Mouse (Mus musculus) frontal cortex, adult 2 months (tissue): Measurements from ENCODE around the gene Atp9a. TPM values are rescaled to one million over a fixed set of nuclear protein-coding genes. Genes with fewer than 3 reads are reported as not detected.

Source experiments
- DNase-seq, 2 experiments: peaks; one replicate each; pipeline ENCODE4 v3.0.0; 2022; ENCODE audit warnings: low spot score in 1 of 2; ENCODE audit errors: extremely low spot score in 1 of 2
- polyA plus RNA-seq: library from polyadenylated mRNA; depleted of rRNA; stranded (reverse); fragments of >200 nt; gene quantifications from 2 replicates; pipeline ENCODE4 v1.2.3, GENCODE M21; 2012

The Atp9a gene
- polyA plus RNA-seq, 1 experiment = 239 TPM

- DNase-seq = peak in 1 of 2 experiments; percentile 30
Observed at GRCm38 (mm10) chr2:168609653-168610248, 132.5 kb downstream of the Atp9a start.

- no peak for DNase-seq
Observed at GRCm38 (mm10) chr2:168608125-168608564, 134.1 kb downstream of the Atp9a start.

GRCm38 (mm10) chr2:168604655-168605070, 137.5 kb downstream of the Atp9a start:
- no peak for DNase-seq

GRCm38 (mm10) chr2:168602387-168602741, 139.8 kb downstream of the Atp9a start:
- no peak for DNase-seq

GRCm38 (mm10) chr2:168601491-168602386, 140.5 kb downstream of the Atp9a start, which contains the start of gene Nfatc2:
Gene Nfatc2, minus strand, starts transcription at chr2:168601657.
- peak; percentile 34 to 81 for DNase-seq

- DNase-seq = peak in 1 of 2 experiments; percentile 71
Observed at GRCm38 (mm10) chr2:168600750-168601490, 141.3 kb downstream of the Atp9a start.

- no peak for DNase-seq
Observed at GRCm38 (mm10) chr2:168595693-168596092, 146.5 kb downstream of the Atp9a start.

- no peak for DNase-seq
Observed at GRCm38 (mm10) chr2:168593676-168594075, 148.5 kb downstream of the Atp9a start.

GRCm38 (mm10) chr2:168593004-168593403, 149.2 kb downstream of the Atp9a start:
- no peak for DNase-seq

- DNase-seq = no peak
Observed at GRCm38 (mm10) chr2:168591076-168591475, 151.1 kb downstream of the Atp9a start.

GRCm38 (mm10) chr2:168590556-168590955, 151.7 kb downstream of the Atp9a start:
- no peak for DNase-seq

- no peak for DNase-seq
Observed at GRCm38 (mm10) chr2:168590168-168590551, 152.0 kb downstream of the Atp9a start.

GRCm38 (mm10) chr2:168589368-168590167, 152.6 kb downstream of the Atp9a start:
- DNase-seq = peak in 1 of 2 experiments; percentile 30

GRCm38 (mm10) chr2:168588591-168589367, 153.4 kb downstream of the Atp9a start:
- DNase-seq = peak in 1 of 2 experiments; percentile 38

- no peak for DNase-seq
Observed at GRCm38 (mm10) chr2:168587159-168587558, 155.1 kb downstream of the Atp9a start.

GRCm38 (mm10) chr2:168586512-168586911, 155.7 kb downstream of the Atp9a start:
- DNase-seq = no peak

GRCm38 (mm10) chr2:168584857-168585256, 157.4 kb downstream of the Atp9a start:
- no peak for DNase-seq
